Mouse (Mus musculus) cerebellum, postnatal 14 days (tissue): ENCODE measurements around the gene Eloa.
"Not testable (repeated sequence)": the region's sequence is repeated elsewhere in the genome, so short reads cannot be mapped to it uniquely, and the experiment has no call there.

Source experiments
- DNase-seq, 2 experiments: peaks; one replicate each; pipeline ENCODE4 v3.0.0; 2021; ENCODE audit warnings: mixed read lengths in 2 of 2

Eloa gene

GRCm38 (mm10) chr4:136021549-136022047 is at the start of gene Eloa:
Gene Eloa (minus strand): TSS chr4:136021763.
- peak; percentile 99 for DNase-seq

- DNase-seq: peak; percentile 85 to 89
Measured at GRCm38 (mm10) chr4:136071178-136071714, 49.7 kb upstream of the Eloa start.

GRCm38 (mm10) chr4:136070592-136070991 is 49.0 kb upstream of the Eloa start:
- no peak for DNase-seq

GRCm38 (mm10) chr4:136069954-136070353 is 48.4 kb upstream of the Eloa start:
- DNase-seq: peak; percentile 77 to 80

- DNase-seq: no peak
Measured at GRCm38 (mm10) chr4:136069313-136069712, 47.8 kb upstream of the Eloa start.

- DNase-seq: no peak
Measured at GRCm38 (mm10) chr4:136063143-136063542, 41.6 kb upstream of the Eloa start.

- not testable (repeated sequence) for DNase-seq
Measured at GRCm38 (mm10) chr4:136059800-136060488, 38.4 kb upstream of the Eloa start.

- DNase-seq: no peak
Measured at GRCm38 (mm10) chr4:136057916-136058315, 36.4 kb upstream of the Eloa start.

GRCm38 (mm10) chr4:136056030-136056429 is 34.5 kb upstream of the Eloa start:
- no peak for DNase-seq

- DNase-seq: no peak
Measured at GRCm38 (mm10) chr4:136053843-136054242, 32.3 kb upstream of the Eloa start.

GRCm38 (mm10) chr4:136053247-136053596 is 31.7 kb upstream of the Eloa start, which contains the start of gene Rpl11:
Gene Rpl11 (minus strand): TSS chr4:136053428.
- DNase-seq: peak; percentile 91

GRCm38 (mm10) chr4:136052534-136053246 is 31.1 kb upstream of the Eloa start:
- DNase-seq: peak; percentile 12 to 38

- no peak for DNase-seq
Measured at GRCm38 (mm10) chr4:136052060-136052459, 30.5 kb upstream of the Eloa start.

GRCm38 (mm10) chr4:136050226-136050625 is 28.7 kb upstream of the Eloa start:
- DNase-seq: no peak

GRCm38 (mm10) chr4:136048291-136049032 is 26.9 kb upstream of the Eloa start:
- DNase-seq: no peak

GRCm38 (mm10) chr4:136047626-136048025 is 26.1 kb upstream of the Eloa start:
- DNase-seq: no peak

GRCm38 (mm10) chr4:136046888-136047287 is 25.3 kb upstream of the Eloa start:
- no peak for DNase-seq

- no peak for DNase-seq
Measured at GRCm38 (mm10) chr4:136045091-136045490, 23.5 kb upstream of the Eloa start.

- DNase-seq: no peak
Measured at GRCm38 (mm10) chr4:136043784-136044400, 22.3 kb upstream of the Eloa start.

- DNase-seq: no peak
Measured at GRCm38 (mm10) chr4:136035078-136035477, 13.5 kb upstream of the Eloa start.

GRCm38 (mm10) chr4:136033231-136033630 is 11.7 kb upstream of the Eloa start:
- no peak for DNase-seq
